Mouse (Mus musculus) brain, adult 2 months (tissue): ENCODE measurements around the gene Plac9a.

ENCODE experiments used
- DNase-seq: peaks from one replicate; pipeline ENCODE4 v3.0.0; 2011; ENCODE audit warnings: low read depth, low spot score

Plac9a gene

GRCm38 (mm10) chr14:25838411-25838810 lies 64.5 kb downstream of the Plac9a start:
- peak; percentile 32 for DNase-seq
